Mouse (Mus musculus) liver, postnatal 0 days (tissue): ENCODE measurements around the gene Dnajb8.

ENCODE experiments used
- CTCF ChIP-seq: sonication (generic); IDR thresholded peaks from 2 replicates; pipeline ENCODE4 v1.5.1; 2016; ENCODE audit warnings: antibody characterized with exemption, low read depth
- EP300 ChIP-seq: IDR thresholded peaks from 2 replicates; pipeline ENCODE4 v1.6.1; 2016; ENCODE audit warnings: antibody characterized with exemption, low read depth, mild to moderate bottlenecking

DNA sequence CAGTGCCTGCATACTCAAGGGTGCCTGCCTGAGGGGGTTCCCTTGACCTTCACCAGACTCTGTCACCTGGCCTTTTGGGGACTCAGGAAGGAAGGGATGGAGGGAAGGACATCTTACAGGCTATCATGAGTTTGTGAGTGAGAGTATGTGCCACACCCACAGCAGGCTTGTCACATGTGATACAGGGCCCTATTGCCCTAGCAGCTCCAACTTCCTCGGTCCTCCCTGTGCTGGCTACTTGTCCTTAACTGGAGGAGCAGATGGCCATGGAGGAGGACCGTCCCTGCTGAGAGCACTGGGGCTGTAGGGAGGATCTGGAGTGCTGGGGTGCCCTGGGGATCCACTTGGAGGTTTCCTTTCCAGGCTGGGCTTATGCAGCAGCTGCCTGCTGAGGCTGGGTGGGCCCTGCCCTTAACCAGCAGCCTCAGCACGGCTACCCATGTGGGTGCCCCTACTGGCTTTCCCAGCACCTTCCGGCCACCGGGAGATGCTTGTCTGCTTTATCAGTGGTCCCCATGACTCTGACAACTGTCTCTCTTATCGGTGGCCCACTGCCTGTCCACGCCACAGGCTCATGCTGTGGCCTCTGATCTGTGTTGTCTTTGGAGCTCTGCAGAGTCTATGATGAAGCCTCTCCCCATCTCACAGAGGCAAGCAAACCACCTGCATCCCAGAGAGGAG lies 29.9 kb downstream of the Dnajb8 start:
- TF ChIP-seq CTCF, result no peak
- TF ChIP-seq EP300, result peak; percentile 73
